Mouse (Mus musculus) forebrain, embryonic 11.5 days (tissue): ENCODE results near the gene Jund. TPM values are rescaled to one million over a fixed set of nuclear protein-coding genes. Genes with fewer than 3 reads are reported as not detected.

ENCODE experiments used
- ATAC-seq: fragments of 200-750 bp; cut with Nextera tagmentation; replicated peaks from 2 replicates; pipeline ENCODE4 v1.8.0; 2017; ENCODE audit warnings: moderate TSS enrichment; ENCODE audit not compliant: low FRiP score
- DNase-seq: peaks from one replicate; pipeline ENCODE4 v3.0.0-alpha.2; 2017; ENCODE audit warnings: low spot score
- H3K27ac ChIP-seq: fragments of 300-500 bp; sonication (generic); 2 replicates; pipeline ENCODE4 v1.5.1; 2014; ENCODE audit warnings: low read depth, low read length
- H3K27me3 ChIP-seq: fragments of 300-500 bp; sonication (generic); 2 replicates; pipeline ENCODE4 v1.6.1; 2014; ENCODE audit warnings: mild to moderate bottlenecking, low read length, mixed read lengths; ENCODE audit not compliant: control insufficient read depth, insufficient read depth
- H3K36me3 ChIP-seq: fragments of 300-500 bp; sonication (generic); 2 replicates; pipeline ENCODE4 v1.6.1; 2014; ENCODE audit warnings: mild to moderate bottlenecking, low read length, moderate library complexity, mixed read lengths; ENCODE audit not compliant: control insufficient read depth, insufficient read depth
- H3K4me1 ChIP-seq: fragments of 300-500 bp; sonication (generic); replicated peaks from 2 replicates; pipeline ENCODE4 v1.6.1; 2014; ENCODE audit warnings: low read length, mixed read lengths; ENCODE audit not compliant: control insufficient read depth, insufficient read depth
- H3K4me2 ChIP-seq: fragments of 300-500 bp; sonication (generic); 2 replicates; pipeline ENCODE4 v1.6.1; 2014; ENCODE audit warnings: low read depth, mild to moderate bottlenecking, low read length, moderate library complexity, mixed read lengths; ENCODE audit not compliant: severe bottlenecking
- H3K4me3 ChIP-seq: fragments of 300-500 bp; sonication (generic); 2 replicates; pipeline ENCODE4 v1.5.1; 2014; ENCODE audit warnings: low read depth, low read length
- H3K9ac ChIP-seq: fragments of 300-500 bp; sonication (generic); 2 replicates; pipeline ENCODE4 v1.6.1; 2014; ENCODE audit warnings: low read length
- H3K9me3 ChIP-seq: fragments of 300-500 bp; sonication (generic); 2 replicates; pipeline ENCODE4 v1.6.1; 2016; ENCODE audit warnings: low read length, mixed read lengths; ENCODE audit not compliant: control insufficient read depth
- WGBS: fragments of 180-500 bp; shearing (Covaris S2); extraction: QIAGEN DNeasy Blood & Tissue Kit; methylation state at CpG from one replicate; pipeline ENCODE4 v1.1.7; 2014; 5-methylcytosine and 5-hydroxymethylcytosine counted together
- polyA plus RNA-seq: library from polyadenylated mRNA; unstranded; fragments of >200 nt; fragmentation: Nextera tagmentation; extraction: Ambion mirVana; gene quantifications from 2 replicates; pipeline ENCODE4 v1.2.1, GENCODE M21; 2014

The Jund gene
- polyA plus RNA-seq, 1 experiment from 2014 or later, result 128 TPM

DNA sequence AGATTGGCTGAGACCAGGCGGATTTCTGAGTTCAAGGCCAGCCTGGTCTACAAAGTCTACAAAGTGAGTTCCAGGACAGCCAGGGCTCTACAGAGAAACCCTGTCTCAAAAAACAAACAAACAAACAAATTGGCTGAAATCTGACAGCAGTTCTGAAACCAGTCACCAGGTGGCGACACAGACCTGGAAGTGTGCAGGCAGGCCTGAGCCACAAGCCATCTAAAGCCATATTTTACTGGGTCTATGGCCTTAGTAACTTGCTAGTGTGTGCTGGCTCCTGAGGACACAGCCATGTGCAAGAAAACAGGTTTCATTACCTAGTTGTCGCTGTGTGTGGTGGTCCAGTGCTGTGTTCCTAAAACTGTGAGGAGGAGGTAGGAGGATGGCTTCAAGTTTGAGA is 22.0 kb downstream of the Jund start:
- H3K4me1 ChIP-seq, result no peaks in the 10 kb centered on the region
- WGBS, result 8% methylated on average over 3 of the region's 3 CpGs
- no peaks in the 10 kb centered on the region for H3K9me3 ChIP-seq
- H3K4me3 ChIP-seq, result no peak overlapping the region
- H3K27me3 ChIP-seq, result no peaks in the 10 kb centered on the region
- H3K9ac ChIP-seq, result no peak overlapping the region
- no peak overlapping the region for H3K27ac ChIP-seq
- no peak overlapping the region for H3K4me2 ChIP-seq
- DNase-seq, result peak; percentile 87
- H3K36me3 ChIP-seq, result no peaks in the 10 kb centered on the region
- peak; percentile 69; the same call in 1 of the 2 replicates for ATAC-seq

DNA sequence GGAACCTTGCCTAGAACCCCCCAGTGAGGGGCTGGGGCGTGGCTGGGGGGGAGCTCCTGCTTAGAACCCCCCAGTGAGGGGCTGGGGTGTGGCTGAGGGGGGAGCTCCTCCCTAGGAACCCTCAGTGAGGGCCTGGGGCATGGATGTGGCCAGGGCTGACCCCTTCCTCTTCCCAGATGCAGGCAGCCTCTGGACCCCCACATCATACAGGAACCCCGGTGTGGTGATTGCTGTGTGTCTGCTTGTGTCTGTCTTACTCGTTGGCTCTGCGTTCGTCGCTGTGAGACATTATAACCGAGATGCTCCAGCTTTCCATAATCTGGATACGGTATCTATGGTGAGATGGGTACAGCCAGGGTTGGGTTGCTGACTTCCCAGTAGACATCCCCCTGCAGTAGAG is 22.9 kb downstream of the Jund start:
- Histone ChIP-seq H3K4me2 (no peak overlapping the region), H3K27ac (no peak overlapping the region), H3K4me3 (no peak overlapping the region), H3K36me3 (no peaks in the 10 kb centered on the region), H3K9me3 (no peaks in the 10 kb centered on the region), H3K4me1 (no peaks in the 10 kb centered on the region), H3K9ac (no peak overlapping the region), H3K27me3 (no peaks in the 10 kb centered on the region)
- ATAC-seq (no peak), DNase-seq (peak; percentile 51)
- WGBS, result 86% methylated on average over 8 of the region's 8 CpGs

DNA sequence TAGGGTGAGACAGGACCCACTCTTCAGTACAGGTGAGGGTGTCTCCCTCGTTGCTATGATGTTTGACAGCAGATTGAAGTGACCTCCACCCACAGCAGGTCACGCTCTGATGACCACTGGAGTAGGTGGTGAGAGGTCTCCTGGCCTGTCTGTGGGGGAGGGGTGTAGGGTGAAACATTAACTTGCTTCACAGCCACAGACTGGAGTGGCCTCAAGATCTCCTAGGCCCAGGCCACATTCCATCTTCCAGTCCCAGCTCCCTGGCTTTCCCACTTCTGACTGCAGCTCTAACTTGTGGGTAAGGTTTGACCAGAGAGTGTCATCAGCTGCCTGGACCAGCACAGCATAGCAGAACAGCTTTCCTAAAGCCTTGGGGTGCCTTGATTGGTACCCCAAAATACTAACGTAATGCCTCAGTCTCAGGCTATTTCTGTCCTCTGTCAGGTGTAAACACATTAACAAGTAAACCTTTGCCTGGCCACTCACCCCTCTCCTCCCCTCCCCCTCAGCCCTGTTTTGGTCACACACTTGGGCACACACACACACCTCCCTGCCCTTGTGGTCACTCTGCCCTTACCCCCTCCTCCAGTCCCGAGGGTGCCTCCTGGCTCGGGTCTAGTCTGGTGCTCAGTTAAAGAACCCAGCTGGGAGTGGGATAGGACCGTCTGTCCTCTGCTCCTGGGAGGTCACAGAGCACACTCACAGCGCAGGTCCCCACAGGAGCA is 24.9 kb downstream of the Jund start, which contains the start of gene Pde4c:
TSS of gene Pde4c (plus strand) at position 235 of the 725 bp plus-strand sequence.
- H3K4me1 ChIP-seq, result no peaks in the 10 kb centered on the region
- H3K36me3 ChIP-seq, result no peaks in the 10 kb centered on the region
- no peak for ATAC-seq
- H3K9ac ChIP-seq, result no peak within 1 kb of the TSS
- DNase-seq, result no peak
- H3K27ac ChIP-seq, result no peak within 1 kb of the TSS
- peaks cover 3% of the 10 kb centered on the region for H3K27me3 ChIP-seq
- no peak within 1 kb of the TSS for H3K4me2 ChIP-seq
- no peak within 1 kb of the TSS for H3K4me3 ChIP-seq
- 75% methylated on average over 7 of the region's 7 CpGs for WGBS
- H3K9me3 ChIP-seq, result no peaks in the 10 kb centered on the region

GRCm38 (mm10) chr8:70724216-70724615 is 25.5 kb downstream of the Jund start:
- H3K27me3 ChIP-seq, result peaks cover 6% of the 10 kb centered on the region
- no peak for DNase-seq
- no peak overlapping the region for H3K4me2 ChIP-seq
- no peaks in the 10 kb centered on the region for H3K9me3 ChIP-seq
- H3K4me1 ChIP-seq, result no peaks in the 10 kb centered on the region
- H3K9ac ChIP-seq, result no peak overlapping the region
- 78% methylated on average over 12 of the region's 12 CpGs for WGBS
- H3K4me3 ChIP-seq, result no peak overlapping the region
- no peaks in the 10 kb centered on the region for H3K36me3 ChIP-seq
- ATAC-seq, result no peak
- H3K27ac ChIP-seq, result no peak overlapping the region

DNA sequence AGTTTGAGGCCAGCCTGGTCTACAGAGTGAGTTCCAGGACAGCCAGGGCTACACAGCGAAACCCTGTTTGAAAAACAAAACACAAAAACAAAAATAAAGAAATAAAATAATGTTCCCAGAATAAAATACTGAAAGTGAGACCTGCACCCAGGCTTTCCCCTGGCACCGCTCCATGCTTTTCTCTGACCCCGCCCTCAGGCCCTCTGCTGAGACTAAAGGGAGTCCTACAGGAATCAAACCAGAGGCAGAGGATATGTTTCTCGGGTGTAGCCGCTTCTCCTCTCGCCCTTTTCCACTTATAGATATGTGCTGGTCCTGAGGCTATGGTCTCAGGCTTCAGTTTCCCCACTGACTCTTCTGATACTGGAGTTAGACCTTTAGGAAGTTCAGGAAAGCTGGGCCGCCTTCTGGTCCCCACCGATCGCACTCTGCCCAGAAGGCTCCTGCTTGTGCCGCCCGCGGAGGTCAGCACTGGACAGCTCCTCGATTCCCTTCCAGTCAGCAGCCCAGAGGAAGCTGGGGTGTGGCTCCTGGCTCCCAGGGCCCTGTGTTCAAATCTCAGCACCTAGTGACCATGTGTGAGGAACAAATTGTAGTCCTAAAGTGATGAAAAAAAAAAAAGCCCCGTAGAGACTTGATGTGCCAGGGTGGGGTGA is 27.2 kb downstream of the Jund start:
- H3K27me3 ChIP-seq, result peaks cover 18% of the 10 kb centered on the region
- H3K4me1 ChIP-seq, result no peaks in the 10 kb centered on the region
- no peak overlapping the region for H3K27ac ChIP-seq
- H3K36me3 ChIP-seq, result no peaks in the 10 kb centered on the region
- ATAC-seq, result no peak
- no peaks in the 10 kb centered on the region for H3K9me3 ChIP-seq
- no peak overlapping the region for H3K9ac ChIP-seq
- 29% methylated on average over 14 of the region's 14 CpGs for WGBS
- DNase-seq, result no peak
- H3K4me3 ChIP-seq, result no peak overlapping the region
- H3K4me2 ChIP-seq, result no peak overlapping the region

DNA sequence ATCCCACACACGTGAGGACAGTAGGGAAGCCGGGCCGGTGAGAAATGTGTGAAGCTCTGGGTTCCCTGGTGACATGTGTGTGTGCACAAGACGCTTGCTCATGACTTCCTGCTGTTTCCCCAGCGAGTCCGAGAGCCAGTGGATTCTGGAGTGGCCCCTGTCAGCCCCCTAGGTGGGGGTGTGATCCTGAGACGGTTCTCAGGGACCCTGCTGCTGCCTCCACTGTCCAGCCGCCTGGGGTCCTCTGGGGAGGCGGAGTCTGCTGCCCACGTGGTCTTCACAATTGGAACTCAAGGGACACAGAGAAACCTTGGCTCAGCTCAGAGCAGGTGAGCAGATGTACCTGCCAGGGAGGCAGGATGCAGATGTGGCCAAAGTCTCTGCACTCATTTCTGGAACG is 28.0 kb downstream of the Jund start:
- H3K9ac ChIP-seq, result no peak overlapping the region
- peaks cover 21% of the 10 kb centered on the region for H3K27me3 ChIP-seq

DNA sequence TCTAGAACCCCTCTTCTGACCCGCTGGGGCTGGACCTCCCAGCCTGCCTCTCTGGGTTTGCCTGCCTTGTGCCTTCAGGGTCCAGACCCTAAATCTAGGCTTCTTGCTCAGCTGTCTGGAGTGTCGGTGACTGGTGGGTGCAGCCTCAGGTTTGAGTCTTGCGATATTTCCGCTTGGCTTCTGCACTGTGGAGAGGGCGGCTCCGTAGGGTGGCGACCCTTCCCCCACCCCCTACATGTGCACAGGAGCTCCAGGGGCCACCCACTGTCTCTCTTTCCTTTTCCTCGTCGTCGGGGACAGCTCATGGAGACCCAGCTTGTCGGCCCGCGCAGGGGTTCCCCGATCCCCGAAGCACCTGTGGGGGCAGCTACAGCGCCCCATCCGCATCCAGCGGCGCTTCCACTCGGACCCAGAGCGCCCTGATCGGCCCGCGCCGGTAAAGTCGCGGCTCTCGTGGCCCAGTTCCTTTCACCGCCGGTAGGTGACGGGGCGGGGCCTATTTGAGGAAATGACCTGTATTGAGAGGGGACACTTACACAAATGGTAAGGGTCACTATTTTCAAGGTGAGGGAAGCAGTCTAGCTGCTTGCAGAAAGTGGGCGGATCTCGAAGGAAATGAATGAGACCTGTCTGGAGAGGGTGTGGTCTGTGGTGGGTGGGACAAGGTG is 31.2 kb downstream of the Jund start:
- WGBS, result 3% methylated on average over 34 of the region's 34 CpGs
- Histone ChIP-seq H3K4me1 (no peaks in the 10 kb centered on the region), H3K9me3 (no peaks in the 10 kb centered on the region), H3K27me3 (peaks cover 24% of the 10 kb centered on the region), H3K9ac (no peak overlapping the region), H3K36me3 (no peaks in the 10 kb centered on the region), H3K27ac (no peak overlapping the region), H3K4me3 (peak overlapping the region; percentile 17), H3K4me2 (peak overlapping the region; percentile 37; the same call in 1 of the 2 replicates)
- ATAC-seq (peak; percentile 30; the same call in 1 of the 2 replicates), DNase-seq (peak; percentile 52)

More for the DNA sequence above, 28.0 kb downstream of the Jund start:
- 46% methylated on average over 11 of the region's 11 CpGs for WGBS
- DNase-seq, result no peak
- no peak for ATAC-seq
- Histone ChIP-seq H3K27ac (no peak overlapping the region), H3K4me3 (no peak overlapping the region), H3K4me1 (no peaks in the 10 kb centered on the region), H3K4me2 (no peak overlapping the region), H3K36me3 (no peaks in the 10 kb centered on the region), H3K9me3 (no peaks in the 10 kb centered on the region)

DNA sequence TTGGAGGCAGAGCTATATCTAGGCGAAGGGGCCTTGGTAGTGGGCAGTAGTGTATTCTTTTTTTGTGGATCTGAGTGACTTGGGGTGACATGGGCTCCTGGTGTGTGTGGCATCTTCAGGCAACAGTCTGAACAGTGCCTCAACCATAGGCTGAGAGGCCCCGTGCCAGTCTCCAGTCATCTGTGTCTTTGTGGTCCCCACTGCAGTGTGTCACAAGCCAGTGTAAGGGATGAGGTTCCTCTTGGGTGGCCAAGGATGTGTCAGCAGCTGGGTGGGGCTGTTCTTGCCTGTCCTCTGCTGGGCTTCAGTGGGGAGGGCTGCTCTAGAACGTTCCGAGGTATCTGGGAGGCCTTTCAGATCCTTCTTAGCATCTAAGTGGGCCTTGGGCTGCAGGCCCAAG is 32.2 kb downstream of the Jund start:
- Histone ChIP-seq H3K4me3 (no peak overlapping the region), H3K4me1 (no peaks in the 10 kb centered on the region), H3K9me3 (no peaks in the 10 kb centered on the region), H3K9ac (no peak overlapping the region), H3K27ac (no peak overlapping the region), H3K4me2 (no peak overlapping the region), H3K36me3 (no peaks in the 10 kb centered on the region), H3K27me3 (peaks cover 24% of the 10 kb centered on the region)
- DNase-seq (peak; percentile 41), ATAC-seq (no peak)
- 80% methylated on average over 4 of the region's 4 CpGs for WGBS
